Mouse (Mus musculus): ENCODE data around the gene Plppr4.

The Plppr4 gene

GRCm38 (mm10) chr3:117360528-117360927 lies at the start of gene Plppr4:
Gene Plppr4 (minus strand): TSS chr3:117360876.
- DNase-seq (ENCODE audit: low spot score): peak; percentile 6

- no peak for DNase-seq (ENCODE audit: low spot score)
Measured at GRCm38 (mm10) chr3:117405821-117406220, 45.1 kb upstream of the Plppr4 start.

- no peak for DNase-seq (ENCODE audit: low spot score)
Measured at GRCm38 (mm10) chr3:117403740-117404139, 43.1 kb upstream of the Plppr4 start.

- no peak for DNase-seq (ENCODE audit: low spot score)
Measured at GRCm38 (mm10) chr3:117366041-117366440, 5.4 kb upstream of the Plppr4 start.

- peak; percentile 33 for DNase-seq (ENCODE audit: low spot score)
Measured at GRCm38 (mm10) chr3:117359686-117360521, 772 bp downstream of the Plppr4 start.

- no peak for DNase-seq (ENCODE audit: low spot score)
Measured at GRCm38 (mm10) chr3:117358981-117359628, 1.6 kb downstream of the Plppr4 start.

GRCm38 (mm10) chr3:117357367-117357766 lies 3.3 kb downstream of the Plppr4 start:
- no peak for DNase-seq (ENCODE audit: low spot score)

- DNase-seq (ENCODE audit: low spot score): no peak
Measured at GRCm38 (mm10) chr3:117353940-117354339, 6.7 kb downstream of the Plppr4 start.

GRCm38 (mm10) chr3:117346351-117346750 lies 14.3 kb downstream of the Plppr4 start:
- no peak for DNase-seq (ENCODE audit: low spot score)

GRCm38 (mm10) chr3:117331502-117331901 lies 29.2 kb downstream of the Plppr4 start:
- DNase-seq (ENCODE audit: low spot score): no peak

- no peak for DNase-seq (ENCODE audit: low spot score)
Measured at GRCm38 (mm10) chr3:117329485-117329884, 31.2 kb downstream of the Plppr4 start.

GRCm38 (mm10) chr3:117326551-117326950 lies 34.1 kb downstream of the Plppr4 start:
- no peak for DNase-seq (ENCODE audit: low spot score)

GRCm38 (mm10) chr3:117319671-117320070 lies 41.0 kb downstream of the Plppr4 start:
- DNase-seq (ENCODE audit: low spot score): no peak

- DNase-seq (ENCODE audit: low spot score): no peak
Measured at GRCm38 (mm10) chr3:117313339-117313738, 47.3 kb downstream of the Plppr4 start.

- DNase-seq (ENCODE audit: low spot score): no peak
Measured at GRCm38 (mm10) chr3:117312097-117312496, 48.6 kb downstream of the Plppr4 start.

- no peak for DNase-seq (ENCODE audit: low spot score)
Measured at GRCm38 (mm10) chr3:117310801-117311368, 49.8 kb downstream of the Plppr4 start.

GRCm38 (mm10) chr3:117309580-117309910 lies 51.1 kb downstream of the Plppr4 start:
- no peak for DNase-seq (ENCODE audit: low spot score)

GRCm38 (mm10) chr3:117308895-117309579 lies 51.6 kb downstream of the Plppr4 start:
- no peak for DNase-seq (ENCODE audit: low spot score)

- no peak for DNase-seq (ENCODE audit: low spot score)
Measured at GRCm38 (mm10) chr3:117307555-117307954, 53.1 kb downstream of the Plppr4 start.

- no peak for DNase-seq (ENCODE audit: low spot score)
Measured at GRCm38 (mm10) chr3:117304037-117304436, 56.6 kb downstream of the Plppr4 start.

- no peak for DNase-seq (ENCODE audit: low spot score)
Measured at GRCm38 (mm10) chr3:117300735-117301271, 59.9 kb downstream of the Plppr4 start.

GRCm38 (mm10) chr3:117297735-117298134 lies 62.9 kb downstream of the Plppr4 start:
- DNase-seq (ENCODE audit: low spot score): no peak

Data from testis, postnatal 14 days (tissue).